Mouse (Mus musculus): ENCODE measurements around the gene Lztr1.

GRCm38 (mm10) chr16:17532271-17532670 is 23.8 kb downstream of the Lztr1 start:
- TF ChIP-seq CTCF (IDR thresholded peaks at IDR 0.05; ENCODE audit: low read depth) (peak; percentile 63), EP300 (IDR thresholded peaks at IDR 0.05; ENCODE audit: low read depth) (no peak)
